Mouse (Mus musculus) intestine, embryonic 14.5 days (tissue): ENCODE data around the gene Gm10382. TPM values are rescaled to one million over a fixed set of nuclear protein-coding genes. Genes with fewer than 3 reads are reported as not detected.
"Not testable (repeated sequence)": the region's sequence is repeated elsewhere in the genome, so short reads cannot be mapped to it uniquely, and the experiment has no call there.

Experiments
- ATAC-seq: fragments of 200-750 bp; cut with Nextera tagmentation; replicated peaks from 2 replicates; pipeline ENCODE4 v1.8.0; 2017; ENCODE audit warnings: low read depth, moderate number of reproducible peaks, moderate TSS enrichment, moderate library complexity; ENCODE audit not compliant: low FRiP score, low TSS enrichment
- DNase-seq: peaks from one replicate; pipeline ENCODE4 v3.0.0-alpha.2; 2018; ENCODE audit warnings: low spot score
- H3K27ac ChIP-seq: fragments of 300-500 bp; sonication (generic); 2 replicates; pipeline ENCODE4 v1.5.1; 2014; ENCODE audit warnings: low read depth, mild to moderate bottlenecking, control low read depth
- H3K27me3 ChIP-seq: fragments of 300-500 bp; sonication (generic); replicated peaks from 2 replicates; pipeline ENCODE4 v1.6.1; 2014; ENCODE audit warnings: low read length, control low read depth; ENCODE audit not compliant: control insufficient read depth, insufficient read depth
- H3K36me3 ChIP-seq: fragments of 300-500 bp; sonication (generic); 2 replicates; pipeline ENCODE4 v1.6.1; 2014; ENCODE audit warnings: low read length, control low read depth; ENCODE audit not compliant: control insufficient read depth, insufficient read depth
- H3K4me1 ChIP-seq: fragments of 300-500 bp; sonication (generic); replicated peaks from 2 replicates; pipeline ENCODE4 v1.6.1; 2014; ENCODE audit warnings: low read length, control low read depth, mixed read lengths; ENCODE audit not compliant: control insufficient read depth, insufficient read depth
- H3K4me2 ChIP-seq: fragments of 300-500 bp; sonication (generic); 2 replicates; pipeline ENCODE4 v1.6.1; 2014; ENCODE audit warnings: low read length
- H3K4me3 ChIP-seq: fragments of 300-500 bp; sonication (generic); 2 replicates; pipeline ENCODE4 v1.5.1; 2014; ENCODE audit warnings: low read depth, low read length, control low read depth, mixed read lengths
- H3K9ac ChIP-seq: fragments of 300-500 bp; sonication (generic); 2 replicates; pipeline ENCODE4 v1.6.1; 2014; ENCODE audit warnings: mild to moderate bottlenecking, low read length
- H3K9me3 ChIP-seq: fragments of 300-500 bp; sonication (generic); 2 replicates; pipeline ENCODE4 v1.6.1; 2016; ENCODE audit warnings: low read length, control low read depth; ENCODE audit not compliant: control insufficient read depth
- WGBS: fragments of 180-500 bp; shearing (Covaris S2); extraction: QIAGEN DNeasy Blood & Tissue Kit; methylation state at CpG from one replicate; pipeline ENCODE4 v1.1.7; 2014; 5-methylcytosine and 5-hydroxymethylcytosine counted together
- polyA plus RNA-seq: library from polyadenylated mRNA; unstranded; fragments of >200 nt; fragmentation: Nextera tagmentation; extraction: Ambion mirVana; gene quantifications from 2 replicates; pipeline ENCODE4 v1.2.1, GENCODE M21; 2014

Gene Gm10382
- polyA plus RNA-seq, 1 experiment from 2014 or later = 0.15 TPM

- ATAC-seq, H3K9me3 ChIP-seq, H3K4me1 ChIP-seq, H3K4me2 ChIP-seq, H3K27me3 ChIP-seq, H3K27ac ChIP-seq, H3K9ac ChIP-seq, DNase-seq, H3K4me3 ChIP-seq: not testable (repeated sequence)
- WGBS = 91% methylated on average over 8 of the region's 8 CpGs
- H3K36me3 ChIP-seq = peaks cover 46% of the 10 kb centered on the region
These were observed 23.4 kb downstream of the Gm10382 start for GRCm38 (mm10) chr5:125412536-125412935.

DNA sequence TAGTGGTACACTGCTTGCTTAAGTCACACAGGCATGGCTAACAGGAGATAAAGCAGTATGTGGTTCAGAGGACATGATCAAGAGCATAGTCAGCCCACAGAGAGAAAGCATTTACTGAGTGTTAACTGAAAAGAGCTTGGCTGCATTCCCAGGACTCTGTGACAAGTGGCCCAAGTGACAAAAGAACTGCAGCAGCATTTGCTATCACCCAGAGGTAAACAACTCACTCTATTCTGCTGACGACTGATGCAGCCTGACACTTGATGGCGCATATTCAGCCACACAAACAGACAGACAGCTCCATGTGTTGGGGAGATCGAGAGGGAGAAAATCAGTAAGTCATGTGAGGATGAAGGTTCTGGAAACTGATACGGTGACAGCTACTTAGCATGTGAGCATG is 24.6 kb downstream of the Gm10382 start:
- Histone ChIP-seq H3K27me3 (no peaks in the 10 kb centered on the region), H3K4me2 (no peak overlapping the region), H3K36me3 (peaks cover 59% of the 10 kb centered on the region), H3K4me3 (no peak overlapping the region), H3K27ac (no peak overlapping the region), H3K9ac (no peak overlapping the region), H3K4me1 (no peaks in the 10 kb centered on the region; the same call in 1 of the 2 replicates), H3K9me3 (no peaks in the 10 kb centered on the region)
- DNase-seq = no peak
- WGBS = 88% methylated on average over 4 of the region's 4 CpGs
- ATAC-seq = no peak

DNA sequence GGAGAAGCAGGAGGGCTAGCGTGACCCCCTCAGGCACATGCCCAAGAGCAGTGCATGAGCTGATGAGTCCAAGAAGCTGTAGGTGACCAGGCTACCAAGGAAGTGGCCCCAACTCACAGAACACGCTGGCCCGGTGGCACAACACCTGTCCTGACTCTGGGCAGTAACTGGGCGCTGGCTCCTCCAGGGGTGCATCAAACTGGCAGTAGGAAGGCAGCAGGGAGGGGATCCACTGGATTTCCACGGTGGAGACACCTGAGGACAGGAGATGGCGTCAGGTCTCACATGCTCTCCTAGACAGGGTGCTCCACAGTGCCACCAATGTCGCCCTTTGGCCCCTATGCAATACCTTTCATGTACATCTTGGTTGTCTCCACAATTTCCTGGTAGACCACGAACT is 27.1 kb downstream of the Gm10382 start:
- ATAC-seq = no peak
- Histone ChIP-seq H3K36me3 (peaks cover 83% of the 10 kb centered on the region), H3K4me1 (no peaks in the 10 kb centered on the region), H3K9me3 (no peaks in the 10 kb centered on the region), H3K27me3 (no peaks in the 10 kb centered on the region), H3K27ac (no peak overlapping the region), H3K4me3 (no peak overlapping the region), H3K9ac (no peak overlapping the region), H3K4me2 (no peak overlapping the region)
- DNase-seq = no peak
- WGBS = 93% methylated on average over 8 of the region's 8 CpGs

- Histone ChIP-seq H3K36me3 (peaks cover 100% of the 10 kb centered on the region), H3K9ac (no peak overlapping the region), H3K4me1 (no peaks in the 10 kb centered on the region), H3K4me2 (no peak overlapping the region), H3K9me3 (no peaks in the 10 kb centered on the region), H3K4me3 (no peak overlapping the region), H3K27ac (no peak overlapping the region), H3K27me3 (no peaks in the 10 kb centered on the region)
- 91% methylated on average over 12 of the region's 12 CpGs for WGBS
- DNase-seq (no peak), ATAC-seq (no peak; the same call in 1 of the 2 replicates)
These were observed 29.5 kb downstream of the Gm10382 start for GRCm38 (mm10) chr5:125418636-125419035.

DNA sequence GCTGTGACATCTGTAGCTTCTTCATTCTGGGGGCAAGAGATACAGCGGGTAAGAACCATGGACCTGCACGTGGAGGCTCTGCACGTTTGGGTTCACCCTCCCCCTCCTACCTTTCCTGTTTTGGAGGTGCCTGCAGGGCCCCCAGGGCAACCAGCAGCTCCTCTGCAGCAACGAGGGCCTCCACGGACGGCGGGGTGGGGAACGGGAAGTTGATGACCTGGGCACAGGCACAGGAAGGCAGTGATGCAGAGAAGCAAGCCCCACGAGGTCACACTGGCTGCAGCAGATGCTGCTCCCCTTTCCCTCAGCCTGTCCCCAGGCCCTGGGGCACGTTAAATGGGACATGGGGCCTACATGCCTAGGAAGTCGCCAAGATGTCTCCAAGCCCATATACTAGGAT is 30.0 kb downstream of the Gm10382 start:
- no peak for DNase-seq
- H3K9me3 ChIP-seq = no peaks in the 10 kb centered on the region
- no peak overlapping the region for H3K4me2 ChIP-seq
- H3K9ac ChIP-seq = no peak overlapping the region
- ATAC-seq = no peak
- no peak overlapping the region for H3K4me3 ChIP-seq
- H3K27ac ChIP-seq = no peak overlapping the region
- WGBS = 83% methylated on average over 11 of the region's 11 CpGs
- H3K36me3 ChIP-seq = peaks cover 100% of the 10 kb centered on the region
- H3K4me1 ChIP-seq = no peaks in the 10 kb centered on the region
- no peaks in the 10 kb centered on the region for H3K27me3 ChIP-seq

GRCm38 (mm10) chr5:125425698-125426276 is 36.7 kb downstream of the Gm10382 start:
- 91% methylated on average over 10 of the region's 10 CpGs for WGBS

GRCm38 (mm10) chr5:125426343-125426742 is 37.2 kb downstream of the Gm10382 start:
- no peak overlapping the region for H3K27ac ChIP-seq
- H3K4me1 ChIP-seq = no peaks in the 10 kb centered on the region
- peaks cover 99% of the 10 kb centered on the region for H3K36me3 ChIP-seq
- no peaks in the 10 kb centered on the region for H3K9me3 ChIP-seq
- no peak overlapping the region for H3K9ac ChIP-seq
- H3K4me2 ChIP-seq = no peak overlapping the region
- no peak for DNase-seq
- 94% methylated on average over 10 of the region's 10 CpGs for WGBS
- no peak overlapping the region for H3K4me3 ChIP-seq
- no peaks in the 10 kb centered on the region for H3K27me3 ChIP-seq
- no peak for ATAC-seq

More at GRCm38 (mm10) chr5:125425698-125426276, 36.7 kb downstream of the Gm10382 start:
- no peak overlapping the region for H3K4me3 ChIP-seq
- ATAC-seq (no peak), DNase-seq (no peak)
- H3K4me2 ChIP-seq = no peak overlapping the region
- no peak overlapping the region for H3K9ac ChIP-seq
- H3K36me3 ChIP-seq = peaks cover 99% of the 10 kb centered on the region
- H3K4me1 ChIP-seq = no peaks in the 10 kb centered on the region
- H3K27me3 ChIP-seq = no peaks in the 10 kb centered on the region
- no peak overlapping the region for H3K27ac ChIP-seq
- no peaks in the 10 kb centered on the region for H3K9me3 ChIP-seq

DNA sequence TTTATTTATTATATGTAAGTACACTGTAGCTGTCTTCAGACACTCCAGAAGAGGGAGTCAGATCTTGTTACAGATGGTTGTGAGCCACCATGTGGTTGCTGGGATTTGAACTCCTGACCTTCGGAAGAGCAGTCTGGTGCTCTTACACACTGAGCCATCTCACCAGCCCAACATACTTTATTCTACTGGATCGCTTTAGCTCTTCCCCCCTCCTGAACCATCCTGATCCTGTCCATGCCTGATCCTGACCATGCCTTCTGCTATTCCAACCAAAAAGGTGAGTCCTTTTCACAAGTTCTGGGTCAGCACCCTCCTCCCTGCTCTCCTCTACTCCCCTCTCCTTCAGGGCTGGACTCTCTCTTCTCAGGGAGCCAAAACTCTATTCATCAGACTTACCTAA is 43.2 kb downstream of the Gm10382 start:
- not testable (repeated sequence) for H3K27ac ChIP-seq, H3K4me1 ChIP-seq, DNase-seq, H3K4me3 ChIP-seq, ATAC-seq, H3K4me2 ChIP-seq, H3K27me3 ChIP-seq, H3K9me3 ChIP-seq, H3K9ac ChIP-seq
- peaks cover 44% of the 10 kb centered on the region for H3K36me3 ChIP-seq
- WGBS = 96% methylated on average over 2 of the region's 2 CpGs

GRCm38 (mm10) chr5:125433793-125434337 is 44.7 kb downstream of the Gm10382 start, which contains the start of gene Dhx37:
Gene Dhx37, minus strand, starts transcription at chr5:125434121.
- WGBS = under 1% methylated on average over 43 of the region's 46 CpGs
- Histone ChIP-seq H3K4me2 (peak within 1 kb of the TSS; percentile 83), H3K36me3 (peaks cover 29% of the 10 kb centered on the region), H3K9ac (peak within 1 kb of the TSS; percentile 72), H3K27ac (no peak within 1 kb of the TSS), H3K27me3 (no peaks in the 10 kb centered on the region), H3K4me3 (peak within 1 kb of the TSS; percentile 60), H3K9me3 (no peaks in the 10 kb centered on the region), H3K4me1 (peaks cover 8% of the 10 kb centered on the region)
- peak; percentile 96 for ATAC-seq
- DNase-seq = peak; percentile 92
